In genomic region chr3:135402201-135402658, GRCm38 (mm10) we compare ENCODE assay signal across 7 mouse cellular contexts. TPM values are rescaled to one million over a fixed set of nuclear protein-coding genes. Genes with fewer than 3 reads are reported as not detected.
DNase-seq lines count a peak whose midpoint lies in the region; ATAC-seq and TF ChIP-seq lines count a peak whose summit lies in the region.

No protein-coding gene starts in this region.

- peak; percentile 95 for TF ChIP-seq CTCF in midbrain, postnatal 0 days (IDR thresholded peaks at IDR 0.05)

- no peak overlapping the region for H3K9ac ChIP-seq in embryonic facial prominence, embryonic 13.5 days
- no peak overlapping the region for H3K9ac ChIP-seq in limb, embryonic 14.5 days (ENCODE audit: low read depth, low read length, severe bottlenecking)
- H3K9ac ChIP-seq in midbrain, postnatal 0 days (replicated peaks; ENCODE audit: low read length, poor library complexity, severe bottlenecking), result no peak overlapping the region

- H3K27ac ChIP-seq in embryonic facial prominence, embryonic 13.5 days, result no peak overlapping the region
- no peak overlapping the region for H3K27ac ChIP-seq in limb, embryonic 14.5 days (replicated peaks; ENCODE audit: low read depth, low read length)
- H3K27ac ChIP-seq in midbrain, postnatal 0 days (ENCODE audit: low read depth, low read length), result no peak overlapping the region

- TF ChIP-seq POLR2A in limb, embryonic 14.5 days (IDR thresholded peaks at IDR 0.05; ENCODE audit: borderline replicate concordance, extremely low read depth, insufficient read depth, insufficient read length), result no peak

- H3K9me3 ChIP-seq in embryonic facial prominence, embryonic 13.5 days, result no peaks in the 10 kb centered on the region
- no peaks in the 10 kb centered on the region for H3K9me3 ChIP-seq in limb, embryonic 14.5 days (ENCODE audit: control insufficient read depth, low read length)
- H3K9me3 ChIP-seq in midbrain, postnatal 0 days (ENCODE audit: low read length), result no peaks in the 10 kb centered on the region

- 0 out of 2 replicates have a peak, but pooled peaks cover 2% of the 10 kb centered on the region for H3K4me1 ChIP-seq in embryonic facial prominence, embryonic 13.5 days
- no peaks in the 10 kb centered on the region for H3K4me1 ChIP-seq in limb, embryonic 14.5 days (ENCODE audit: control insufficient read depth, insufficient read depth, low read length)
- H3K4me1 ChIP-seq in midbrain, postnatal 0 days (ENCODE audit: insufficient read depth, low read length), result no peaks in the 10 kb centered on the region

- peak; percentile 78; the same call in 1 of the 2 replicates for ATAC-seq in embryonic facial prominence, embryonic 13.5 days (ENCODE audit: insufficient number of reproducible peaks, insufficient read depth, low FRiP score, low TSS enrichment, low read depth)
- peak; percentile 81 for ATAC-seq in limb, embryonic 14.5 days (ENCODE audit: low FRiP score, low read depth)
- peak; percentile 84 for ATAC-seq in midbrain, postnatal 0 days (ENCODE audit: low FRiP score)

- no peak overlapping the region for H3K4me3 ChIP-seq in embryonic facial prominence, embryonic 13.5 days
- H3K4me3 ChIP-seq in limb, embryonic 14.5 days (replicated peaks; ENCODE audit: low read length), result no peak overlapping the region
- H3K4me3 ChIP-seq in midbrain, postnatal 0 days (ENCODE audit: low read depth, low read length), result no peak overlapping the region

- DNase-seq in adrenal gland, postnatal 14 days, result peak; percentile 92
- peak; percentile 86 for DNase-seq in heart, adult 8-10 months (ENCODE audit: low spot score)
- peak; percentile 74 to 89 for DNase-seq in kidney, adult 8-10 months
- DNase-seq in limb, embryonic 14.5 days (ENCODE audit: low spot score), result peak; percentile 92
- peak; percentile 91 for DNase-seq in midbrain, postnatal 0 days (ENCODE audit: low spot score)
- DNase-seq in spleen, postnatal 10 days (ENCODE audit: low spot score in 2 of 2), result peak; percentile 83 to 93

- H3K36me3 ChIP-seq in embryonic facial prominence, embryonic 13.5 days, result peaks cover 16% of the 10 kb centered on the region
- peaks cover 9% of the 10 kb centered on the region for H3K36me3 ChIP-seq in limb, embryonic 14.5 days (ENCODE audit: control insufficient read depth, insufficient read depth, low read length)
- H3K36me3 ChIP-seq in midbrain, postnatal 0 days (ENCODE audit: insufficient read depth, low read length), result peaks cover 5% of the 10 kb centered on the region; the same call in 1 of the 2 replicates

- WGBS in embryonic facial prominence, embryonic 13.5 days, result 8% methylated on average over 10 of the region's 10 CpGs
- WGBS in limb, embryonic 14.5 days, result 13% methylated on average over 10 of the region's 10 CpGs
- WGBS in midbrain, postnatal 0 days, result 15% methylated on average over 10 of the region's 10 CpGs

- no peaks in the 10 kb centered on the region for H3K27me3 ChIP-seq in embryonic facial prominence, embryonic 13.5 days
- H3K27me3 ChIP-seq in limb, embryonic 14.5 days (ENCODE audit: control insufficient read depth, insufficient read depth, low read length), result no peaks in the 10 kb centered on the region
- no peaks in the 10 kb centered on the region for H3K27me3 ChIP-seq in midbrain, postnatal 0 days (ENCODE audit: insufficient read depth, low read length)

- peak overlapping the region; percentile 39 for H3K4me2 ChIP-seq in embryonic facial prominence, embryonic 13.5 days
- H3K4me2 ChIP-seq in limb, embryonic 14.5 days (replicated peaks; ENCODE audit: low read depth, low read length, severe bottlenecking), result no peak overlapping the region; the same call in 1 of the 2 replicates
- no peak overlapping the region for H3K4me2 ChIP-seq in midbrain, postnatal 0 days (ENCODE audit: low read depth, low read length, poor library complexity, severe bottlenecking)

RNA-seq across cellular contexts. Expression of gene Cisd2, which starts 21.5 kb away (rescaled TPM):
- 30.2 and 31.1 TPM in 2 replicates for total RNA-seq in adrenal gland, postnatal 14 days (2021)
- polyA plus RNA-seq in embryonic facial prominence, embryonic 13.5 days (2015; fragmentation: Nextera tagmentation; extraction: Ambion mirVana), result 65.7 and 66.4 TPM in 2 replicates
- 10 to 100 TPM; 45.0 to 53.5 (median 50.7) TPM for total RNA-seq in heart, adult 8-10 months (2022)
- 37.1 and 44.6 TPM in 2 replicates for polyA plus RNA-seq in limb, embryonic 14.5 days (2012; rRNA removed)
- polyA plus RNA-seq in limb, embryonic 14.5 days (2014; fragmentation: Nextera tagmentation; extraction: Ambion mirVana), result 46.9 and 49.7 TPM in 2 replicates
- total RNA-seq in midbrain, postnatal 0 days (2014; rRNA removed), result 26.8 and 31.7 TPM in 2 replicates
- polyA plus RNA-seq in midbrain, postnatal 0 days (2015; fragmentation: Nextera tagmentation; extraction: Ambion mirVana), result 40.0 and 43.7 TPM in 2 replicates

RNA-seq across cellular contexts. Expression of gene Ube2d3, which starts 35.7 kb away (rescaled TPM):
- total RNA-seq in adrenal gland, postnatal 14 days (2021), result 378 and 407 TPM in 2 replicates
- polyA plus RNA-seq in embryonic facial prominence, embryonic 13.5 days (2015; fragmentation: Nextera tagmentation; extraction: Ambion mirVana), result 489 and 515 TPM in 2 replicates
- 100 to 1,000 TPM; 333 to 393 (median 350) TPM for total RNA-seq in heart, adult 8-10 months (2022)
- polyA plus RNA-seq in limb, embryonic 14.5 days (2012; rRNA removed), result 376 and 429 TPM in 2 replicates
- 518 and 519 TPM in 2 replicates for polyA plus RNA-seq in limb, embryonic 14.5 days (2014; fragmentation: Nextera tagmentation; extraction: Ambion mirVana)
- total RNA-seq in midbrain, postnatal 0 days (2014; rRNA removed), result 750 and 756 TPM in 2 replicates
- polyA plus RNA-seq in midbrain, postnatal 0 days (2015; fragmentation: Nextera tagmentation; extraction: Ambion mirVana), result 309 and 319 TPM in 2 replicates

RNA-seq across cellular contexts. Expression of gene Slc9b1, which starts 54.4 kb away (rescaled TPM):
- 0.79 and 1.3 TPM in 2 replicates for total RNA-seq in adrenal gland, postnatal 14 days (2021)
- 0.22 and 0.55 TPM in 2 replicates for polyA plus RNA-seq in embryonic facial prominence, embryonic 13.5 days (2015; fragmentation: Nextera tagmentation; extraction: Ambion mirVana)
- total RNA-seq in heart, adult 8-10 months (2022), result under 1 TPM in 2 of 4 experiments, not detected in 2; 0.50 to 0.72 TPM
- 0.06 and 0.18 TPM in 2 replicates for polyA plus RNA-seq in limb, embryonic 14.5 days (2012; rRNA removed)
- polyA plus RNA-seq in limb, embryonic 14.5 days (2014; fragmentation: Nextera tagmentation; extraction: Ambion mirVana), result 0.47 TPM in 1 of 2 replicates, not detected in the other
- total RNA-seq in midbrain, postnatal 0 days (2014; rRNA removed), result not detected in 2 replicates
- polyA plus RNA-seq in midbrain, postnatal 0 days (2015; fragmentation: Nextera tagmentation; extraction: Ambion mirVana), result not detected in 2 replicates
